Mouse (Mus musculus) left cerebral cortex, adult 8-10 months (tissue): Measurements from ENCODE around the gene Cwc27. TPM values are rescaled to one million over a fixed set of nuclear protein-coding genes. Genes with fewer than 3 reads are reported as not detected.

ENCODE experiments used
- DNase-seq, 2 experiments: peaks; one replicate each; pipeline ENCODE4 v3.0.0; 2022; ENCODE audit warnings: low spot score in 2 of 2
- total RNA-seq, 4 experiments: library from RNA; stranded (reverse); gene quantifications; 2 replicates each; pipeline ENCODE4 v1.2.4; 2022

The Cwc27 gene
- total RNA-seq = 10 to 100 TPM; 18.9 to 33.0 (median 19.8) TPM

DNA sequence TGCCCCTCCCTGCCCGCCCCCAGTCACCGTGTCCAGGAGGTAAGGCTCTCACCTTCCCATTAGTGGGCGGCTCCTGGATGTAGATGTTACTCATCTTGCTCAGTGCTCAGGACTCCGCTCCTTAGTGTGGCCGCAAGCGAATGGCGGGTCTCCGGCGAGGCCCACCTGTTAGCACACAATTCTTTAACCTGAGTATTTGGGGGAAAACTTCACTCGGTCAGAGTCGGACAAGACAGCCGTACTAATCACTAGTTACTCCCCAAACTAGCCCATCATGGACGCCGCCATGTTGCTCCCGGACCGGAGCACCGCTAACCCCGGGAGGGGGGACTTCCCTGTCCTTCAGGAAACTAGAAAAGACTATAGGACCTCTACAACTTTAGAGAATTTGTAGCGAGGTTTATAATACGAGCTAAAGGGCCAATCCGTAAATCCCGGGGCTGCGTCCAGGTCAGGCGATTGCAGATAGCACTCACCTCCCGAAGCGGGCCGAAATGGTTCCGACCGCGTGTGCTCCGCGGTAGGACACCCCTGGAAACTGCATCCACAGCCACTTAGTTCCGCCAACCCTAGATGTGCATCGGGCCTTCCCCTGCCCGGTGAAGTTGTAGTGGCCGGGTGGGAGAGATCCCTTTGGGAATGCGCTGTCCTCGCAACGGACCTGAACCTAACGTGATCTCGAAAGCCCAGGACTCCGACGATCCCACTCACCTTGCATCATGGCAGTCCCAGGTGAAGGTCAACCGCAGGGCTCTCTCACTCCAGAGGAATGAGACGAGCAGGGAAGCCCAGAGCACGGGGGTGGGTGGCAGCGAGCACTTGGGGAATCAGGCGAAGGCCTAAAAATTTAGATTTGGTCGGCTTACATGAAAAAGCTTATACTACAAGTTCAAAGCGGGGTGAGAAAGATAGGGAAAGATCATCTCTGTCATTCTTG is at the start of gene Cwc27:
Cwc27 (minus strand) TSS at position 508 of the 937 bp plus-strand sequence.
- peak; percentile 54 to 89 for DNase-seq

DNA sequence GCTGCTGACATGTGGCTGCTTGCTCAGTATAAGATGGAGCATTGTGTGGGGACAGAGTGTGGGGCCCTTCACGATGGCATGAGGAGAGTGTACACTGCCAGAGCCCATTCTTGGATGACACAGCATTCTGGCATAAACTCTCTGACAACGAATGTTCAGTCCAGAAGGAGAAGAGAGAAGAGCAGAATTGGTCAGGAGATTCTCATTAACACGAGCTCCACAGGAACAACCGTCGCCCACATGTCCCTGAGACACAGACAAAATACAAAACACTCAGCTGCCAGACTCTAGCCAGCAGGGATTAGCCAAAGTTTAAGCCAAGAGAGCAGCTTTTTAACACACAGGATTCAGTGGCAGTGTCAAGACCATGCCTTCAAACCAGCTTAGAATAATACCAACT is 49.8 kb upstream of the Cwc27 start:
- no peak for DNase-seq

DNA sequence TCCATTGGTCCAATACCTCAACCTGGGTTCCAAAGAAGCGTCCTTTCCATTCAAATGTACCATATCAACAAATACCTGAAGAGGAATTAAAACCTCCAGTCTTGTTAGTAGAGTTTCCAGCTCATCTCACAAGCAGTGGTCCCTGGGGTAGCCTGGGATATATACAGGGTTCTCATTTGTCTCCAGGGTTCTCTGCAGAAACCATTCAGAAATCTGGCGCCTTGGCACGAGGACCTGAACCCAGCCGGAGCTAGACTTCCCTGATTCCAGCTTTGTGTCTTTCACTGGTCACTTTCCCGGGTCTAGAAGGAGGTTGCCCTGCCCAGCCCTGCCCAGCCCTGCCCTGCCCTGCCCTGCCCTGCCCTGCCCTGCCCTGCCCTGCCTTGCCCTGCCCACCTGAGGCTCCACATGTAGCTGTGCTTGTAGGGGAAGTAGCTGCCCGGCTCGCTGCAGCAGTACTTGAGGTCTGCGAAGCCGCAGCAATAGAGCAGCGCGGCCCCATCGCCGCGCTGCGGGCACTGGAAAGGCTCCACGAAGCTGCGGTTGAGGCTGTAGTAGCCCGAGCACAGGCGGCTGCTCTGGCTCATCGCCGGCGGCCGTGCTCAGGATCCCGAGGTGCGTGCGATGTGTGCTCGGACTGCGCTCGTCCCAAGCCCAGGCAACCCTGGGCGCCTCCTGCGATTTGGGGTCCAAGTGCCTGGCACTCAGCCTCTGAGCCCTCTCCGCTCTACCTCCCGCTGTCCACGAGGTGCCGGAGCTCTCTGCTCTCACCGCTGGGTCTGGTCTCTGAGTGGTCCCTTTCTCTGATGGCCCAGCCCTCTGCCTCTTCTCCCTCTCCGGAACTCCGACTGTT is 46.4 kb upstream of the Cwc27 start, which contains the start of gene Shisal2b:
Shisal2b (minus strand) TSS at position 767 of the 853 bp plus-strand sequence.
- no peak for DNase-seq

DNA sequence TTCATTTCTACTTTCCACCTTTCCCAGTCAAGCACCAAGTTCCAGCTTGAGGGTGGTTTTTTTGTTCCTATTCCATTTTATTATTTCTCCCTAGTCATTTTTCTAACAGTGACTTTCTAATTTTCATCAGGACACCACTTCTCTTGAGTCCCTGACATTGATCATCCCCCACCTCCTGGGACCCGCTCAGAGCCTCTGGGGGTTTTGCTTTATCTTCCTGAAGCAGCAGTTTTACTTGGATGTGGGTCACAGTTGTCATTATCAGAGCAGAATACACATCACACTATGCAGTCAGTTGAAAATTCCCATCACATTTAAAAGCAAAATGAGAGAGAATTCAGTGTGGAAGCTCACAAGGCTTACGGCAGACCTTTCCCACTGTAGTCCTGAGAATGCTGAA is 36.7 kb upstream of the Cwc27 start:
- no peak for DNase-seq

DNA sequence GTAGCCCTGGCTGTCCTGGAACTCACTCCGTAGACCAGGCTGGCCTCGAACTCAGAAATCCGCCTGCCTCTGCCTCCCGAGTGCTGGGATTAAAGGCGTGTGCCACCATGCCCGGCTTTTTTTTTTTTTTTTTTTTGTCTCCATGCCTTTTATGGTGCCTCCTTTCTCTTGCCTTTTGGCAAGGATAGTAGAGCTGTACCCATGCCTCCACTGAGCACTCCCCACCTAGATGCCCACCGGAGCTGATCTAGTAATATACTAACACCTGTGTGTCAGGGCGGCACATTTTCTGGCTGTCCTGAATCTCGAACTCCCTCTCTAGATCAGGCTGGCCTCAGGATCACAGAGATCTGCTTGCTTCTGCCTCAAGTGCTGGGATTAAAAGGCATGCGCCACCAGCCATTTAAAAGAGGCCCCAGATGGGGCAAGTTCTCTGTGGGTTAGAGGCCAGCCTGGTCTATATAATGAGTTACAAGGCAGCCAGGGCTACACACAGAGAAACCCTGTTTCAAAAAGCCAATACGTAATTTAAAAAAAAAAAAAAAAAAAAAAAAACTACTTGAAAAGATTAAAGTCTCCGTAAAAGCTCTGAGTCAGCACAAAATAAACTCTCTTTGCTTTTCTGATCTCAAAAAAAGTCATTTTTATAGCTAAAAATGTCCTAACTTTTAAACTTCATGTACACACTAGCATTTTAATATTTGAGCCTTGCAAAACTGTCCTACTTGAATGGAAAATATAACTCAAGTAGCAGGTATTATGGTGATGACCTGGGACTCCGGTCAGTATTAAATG is 26.6 kb upstream of the Cwc27 start:
- no peak for DNase-seq

DNA sequence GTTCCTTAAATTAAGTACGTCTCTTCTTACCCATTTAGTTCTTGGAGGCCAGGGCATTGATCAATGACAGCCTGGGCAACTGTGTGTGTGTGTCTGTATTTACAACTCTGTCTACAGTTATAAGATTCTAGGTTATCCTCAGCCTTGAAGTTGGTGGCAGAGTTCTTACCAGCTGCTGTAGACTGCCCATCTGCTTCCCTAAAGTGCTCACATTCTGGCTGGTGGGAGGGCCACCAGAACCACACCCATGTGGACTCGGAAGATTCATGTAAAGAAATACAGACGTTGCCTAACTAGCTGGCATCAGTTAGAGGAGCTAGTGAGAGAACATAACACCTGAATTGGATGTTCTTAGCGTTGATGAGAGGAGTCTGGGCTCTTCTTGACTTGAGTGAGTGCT is 25.0 kb upstream of the Cwc27 start:
- DNase-seq = no peak

DNA sequence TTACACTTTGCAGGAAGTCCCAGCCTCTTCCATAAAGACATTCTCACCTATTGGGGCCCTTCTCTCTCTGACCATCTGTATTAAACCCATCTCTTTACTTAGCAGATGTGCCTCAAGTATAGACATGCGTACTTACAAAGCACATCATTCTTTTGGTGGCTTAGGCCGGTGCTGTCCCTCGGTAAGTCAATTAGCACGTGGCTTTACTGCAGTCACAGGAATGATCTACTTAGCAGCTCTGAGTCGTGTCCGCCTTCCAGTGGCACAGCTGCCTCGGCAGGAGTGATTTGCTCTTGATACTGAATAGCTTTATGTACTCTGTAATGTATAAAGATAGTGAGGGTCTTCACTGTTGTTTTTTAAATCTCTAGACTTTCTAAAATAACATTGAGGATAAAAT is 20.7 kb upstream of the Cwc27 start:
- no peak for DNase-seq

DNA sequence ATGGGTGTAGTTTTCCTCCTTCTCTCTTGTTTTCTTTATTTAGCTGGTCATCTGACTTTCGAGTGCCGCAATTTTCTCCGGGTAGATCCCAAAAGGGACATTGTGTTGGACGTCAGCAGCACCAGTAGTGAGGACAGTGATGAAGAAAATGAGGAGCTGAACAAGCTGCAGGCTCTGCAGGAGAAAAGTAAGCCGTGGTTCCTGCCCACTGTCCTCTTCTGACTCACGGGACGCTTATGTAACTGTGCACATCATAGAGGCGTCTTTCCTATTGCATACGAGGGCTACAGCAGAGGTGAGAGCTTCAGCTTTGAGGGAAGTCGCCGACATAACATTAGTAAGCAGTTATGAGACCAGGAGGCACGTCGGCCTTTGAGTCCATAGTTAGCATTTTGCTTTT is 15.9 kb upstream of the Cwc27 start:
- no peak for DNase-seq

DNA sequence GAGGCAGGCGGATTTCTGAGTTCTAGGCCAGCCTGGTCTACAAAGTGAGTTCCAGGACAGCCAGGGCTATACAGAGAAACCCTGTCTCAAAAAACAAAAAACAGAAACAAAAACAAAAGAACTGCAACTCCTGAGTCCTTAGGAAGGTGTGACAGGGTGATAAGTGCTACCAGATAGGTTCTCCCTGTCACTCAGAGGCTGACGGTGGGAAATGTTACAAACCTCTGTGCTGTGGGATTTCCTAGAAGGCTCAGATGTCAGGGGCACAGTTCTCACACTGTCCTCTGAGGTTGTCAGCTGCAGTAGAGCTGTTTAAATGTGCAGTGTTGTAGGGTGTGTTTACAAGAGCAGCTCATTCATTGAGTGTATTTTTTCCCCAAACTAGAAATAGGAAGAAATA is 8.5 kb upstream of the Cwc27 start:
- DNase-seq = no peak

DNA sequence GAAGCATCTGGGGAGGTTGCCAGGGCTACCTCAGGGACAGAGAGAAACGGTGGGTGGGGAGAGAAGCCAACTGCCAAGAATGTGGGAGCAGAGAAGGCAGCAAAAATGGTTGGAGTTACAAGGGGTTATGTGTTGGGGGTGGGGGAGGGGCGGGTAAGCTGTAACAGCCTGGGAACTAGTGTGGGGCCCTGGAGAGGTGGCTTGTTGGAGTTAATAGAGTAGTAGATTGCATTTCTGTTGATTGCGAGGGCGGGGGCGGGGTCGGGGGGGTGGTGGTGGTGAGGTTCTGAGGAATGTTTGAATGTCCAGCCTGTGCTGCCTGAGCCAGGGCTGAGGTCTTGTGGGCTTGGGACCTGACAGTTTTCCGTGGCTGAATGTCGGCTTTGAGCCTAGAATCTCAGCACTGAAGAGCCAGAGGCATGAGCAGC is 5.5 kb upstream of the Cwc27 start:
- DNase-seq = no peak

DNA sequence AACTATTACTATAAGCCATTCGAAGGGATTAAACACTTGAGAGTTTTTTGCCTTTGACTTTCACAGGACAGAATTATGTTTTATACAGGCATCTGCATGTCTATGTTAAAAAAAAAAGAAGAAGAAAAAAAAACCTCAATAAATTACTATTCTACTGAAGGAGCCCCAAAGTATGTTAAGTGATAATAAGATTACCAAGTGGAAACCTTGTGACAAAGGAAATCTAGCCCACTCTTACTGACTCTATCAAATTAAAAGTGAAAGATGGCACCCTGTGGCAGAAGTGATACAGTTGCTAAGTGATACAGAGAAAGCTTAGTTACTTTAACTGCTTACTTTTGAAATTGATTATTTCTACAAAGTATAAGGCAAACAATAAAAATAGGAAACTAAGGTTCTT is 5.0 kb upstream of the Cwc27 start:
- DNase-seq = no peak

DNA sequence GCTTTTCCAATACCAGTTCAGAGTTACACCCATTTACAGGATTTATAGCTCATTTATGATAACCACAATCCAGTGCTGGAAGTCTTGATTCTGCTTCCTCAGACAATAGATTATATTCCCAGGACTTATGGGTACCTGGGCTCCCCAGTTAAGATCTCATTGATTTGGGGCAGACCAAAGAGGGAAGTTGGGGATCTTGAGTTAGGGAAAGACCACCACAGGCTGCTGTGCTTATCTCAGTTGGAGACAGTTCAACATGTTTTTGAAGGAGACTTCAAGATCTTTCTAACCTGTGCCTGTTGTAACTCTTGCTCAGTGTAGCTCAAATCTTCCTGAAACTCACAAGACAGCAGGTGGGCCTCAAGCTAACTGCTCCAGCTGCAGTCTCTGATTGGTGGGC is 4.2 kb upstream of the Cwc27 start:
- no peak for DNase-seq

DNA sequence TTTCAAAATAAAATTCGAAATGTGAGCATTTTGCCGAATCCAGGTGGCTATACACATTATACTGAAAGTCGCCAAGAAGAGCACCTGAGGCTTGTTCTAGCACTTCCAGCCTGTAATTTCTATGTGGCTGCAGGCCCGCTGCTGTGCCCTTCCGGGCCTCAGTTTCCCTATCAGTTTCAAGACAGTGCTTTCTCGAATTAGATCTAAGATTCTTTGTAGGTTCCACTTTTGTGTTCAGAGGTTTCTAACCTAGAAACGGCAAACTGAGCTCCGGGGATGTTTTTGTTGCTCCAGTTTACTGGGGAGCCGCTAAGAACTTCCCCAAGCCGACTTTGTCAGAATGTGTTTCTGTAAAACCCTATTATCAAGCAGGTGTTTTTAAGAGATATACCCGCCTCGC is 754 bp upstream of the Cwc27 start:
- no peak for DNase-seq

DNA sequence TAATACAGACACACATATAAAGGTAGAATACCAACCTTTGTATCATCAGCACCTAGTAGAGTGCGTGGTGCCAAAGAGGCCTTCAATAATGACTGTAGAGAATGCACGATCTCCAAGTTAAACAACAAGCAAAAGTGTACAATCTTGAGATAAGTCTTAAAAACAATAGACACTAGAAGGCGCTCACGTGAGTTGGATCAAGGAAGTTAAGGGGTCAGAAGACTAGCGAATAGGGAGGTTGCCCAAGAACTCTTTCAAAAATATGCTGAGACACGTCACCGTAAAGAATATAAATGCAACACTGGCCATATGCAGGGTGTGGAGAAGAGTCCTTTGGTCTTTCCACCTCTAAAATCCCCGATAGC is 690 bp downstream of the Cwc27 start:
- no peak for DNase-seq

DNA sequence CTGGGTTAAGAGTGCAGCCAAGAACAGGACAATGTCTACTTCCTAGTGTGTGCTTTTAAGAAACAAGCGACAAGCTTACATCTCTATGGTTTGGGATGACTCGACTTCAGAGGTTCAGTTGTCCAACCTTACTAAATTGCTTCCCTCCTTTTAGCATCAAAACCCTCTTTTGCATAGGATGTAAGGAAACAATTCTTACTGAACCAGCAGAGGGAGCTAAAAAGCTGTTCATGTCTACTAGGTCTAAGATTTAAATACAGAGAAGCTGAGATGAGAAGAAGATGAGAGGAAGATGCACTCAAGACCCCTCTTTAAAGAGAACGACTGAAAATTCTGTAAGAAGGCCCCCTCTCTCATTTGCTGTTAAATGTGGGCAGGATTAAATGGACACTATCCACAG is 11.3 kb downstream of the Cwc27 start:
- DNase-seq = no peak

DNA sequence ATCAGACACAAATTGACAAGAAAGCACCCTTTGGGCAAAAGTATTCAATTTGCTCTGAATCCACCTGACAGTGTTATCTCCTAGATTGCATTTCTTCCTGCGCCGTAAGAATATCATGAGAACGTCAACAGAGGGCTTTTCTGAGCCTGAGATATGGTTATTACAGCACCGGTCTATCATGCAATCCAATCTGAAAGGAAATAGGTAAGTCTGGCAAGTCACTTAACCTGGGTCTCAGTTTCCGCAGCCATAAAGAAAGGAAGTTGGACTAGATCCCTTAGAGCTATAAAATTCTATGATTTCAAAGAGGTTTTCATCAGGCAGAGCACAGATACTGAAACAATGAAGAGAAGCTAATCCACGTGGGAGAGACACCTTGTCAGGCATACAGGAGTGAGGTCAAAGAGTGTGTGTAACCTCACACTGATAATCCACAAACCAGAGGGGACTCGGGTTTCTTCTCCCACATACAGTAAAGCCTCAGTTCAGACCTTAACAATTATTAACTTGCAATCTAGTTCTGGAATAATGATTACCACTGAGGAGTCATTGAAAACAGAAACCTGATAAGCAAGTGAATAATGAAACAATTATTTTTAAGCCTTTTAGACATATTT is 17.3 kb downstream of the Cwc27 start:
- no peak for DNase-seq

DNA sequence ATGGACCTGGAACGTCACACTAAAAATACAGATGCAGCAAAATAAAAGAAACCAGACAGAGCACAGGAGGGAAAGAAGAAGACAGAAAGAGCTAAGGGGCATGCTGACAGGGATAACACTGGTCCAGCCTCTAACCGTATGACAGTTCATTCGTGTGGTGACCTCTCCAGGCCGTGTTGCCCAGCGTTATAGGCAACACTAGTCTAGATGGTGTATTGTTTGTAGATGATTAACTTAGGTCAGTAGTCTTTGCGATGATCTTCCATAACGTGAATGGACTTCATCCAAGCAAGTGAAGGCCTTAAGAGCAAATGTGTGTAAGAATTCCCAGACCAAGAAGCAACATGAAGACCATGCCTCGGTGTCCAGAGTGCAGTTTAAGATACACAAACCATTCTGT is 17.9 kb downstream of the Cwc27 start:
- DNase-seq = no peak

DNA sequence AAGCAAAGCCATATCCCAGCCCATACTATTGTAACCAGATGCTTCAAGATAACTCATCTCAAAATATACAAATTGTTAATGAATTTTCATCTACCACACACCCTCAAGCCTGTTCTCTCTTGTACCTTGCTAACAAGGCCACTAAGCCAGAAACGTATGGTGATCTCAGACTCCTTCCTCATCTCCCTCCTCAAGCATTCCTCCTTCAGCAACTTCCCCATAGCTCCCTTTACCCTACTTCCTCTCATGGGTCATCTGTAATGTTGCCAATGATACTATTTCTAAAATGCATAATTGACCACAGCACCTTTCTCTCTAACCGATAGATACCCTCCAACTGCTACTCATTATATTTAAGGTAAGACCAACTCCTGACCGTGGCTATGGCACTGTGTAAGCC is 22.5 kb downstream of the Cwc27 start:
- no peak for DNase-seq

DNA sequence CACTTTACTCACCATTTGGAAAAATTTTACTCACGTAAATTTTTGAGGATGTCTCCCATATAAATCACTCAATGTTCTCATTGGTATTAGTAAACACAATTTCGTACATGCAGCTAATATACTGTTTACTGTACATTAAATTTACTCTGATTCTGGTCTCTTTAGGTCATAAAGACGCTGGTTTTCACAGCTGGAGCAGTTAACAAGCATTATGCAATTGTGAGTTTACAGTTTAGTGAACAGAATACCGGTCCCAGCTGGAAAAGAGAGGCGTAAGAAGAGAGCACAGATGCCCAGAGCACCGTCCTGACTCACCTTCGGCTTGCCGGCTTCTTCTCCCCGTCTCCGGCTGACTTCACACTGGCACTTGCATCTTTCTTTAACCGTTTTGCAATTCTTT is 24.8 kb downstream of the Cwc27 start, which contains the start of gene Srek1ip1:
Srek1ip1 (plus strand) TSS at position 301 of the 400 bp plus-strand sequence.
- no peak for DNase-seq

DNA sequence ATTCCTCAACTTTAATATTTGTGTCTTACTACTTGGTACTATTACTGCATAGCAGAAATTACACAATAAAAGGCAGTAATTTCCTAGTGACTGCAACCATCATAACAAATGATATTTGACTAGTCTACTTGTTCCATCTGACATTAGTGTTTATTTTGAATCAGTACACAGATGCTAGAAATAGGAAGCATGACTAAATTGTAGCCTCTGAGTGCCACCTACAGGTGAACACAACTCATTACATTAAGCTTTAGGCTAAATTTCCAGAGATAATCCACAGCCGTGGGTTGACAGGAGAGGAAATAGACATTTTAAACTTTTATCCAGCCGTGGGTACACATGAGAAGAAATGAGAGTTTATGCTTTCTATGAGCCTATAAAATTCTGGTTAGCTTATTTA is 27.3 kb downstream of the Cwc27 start:
- no peak for DNase-seq

DNA sequence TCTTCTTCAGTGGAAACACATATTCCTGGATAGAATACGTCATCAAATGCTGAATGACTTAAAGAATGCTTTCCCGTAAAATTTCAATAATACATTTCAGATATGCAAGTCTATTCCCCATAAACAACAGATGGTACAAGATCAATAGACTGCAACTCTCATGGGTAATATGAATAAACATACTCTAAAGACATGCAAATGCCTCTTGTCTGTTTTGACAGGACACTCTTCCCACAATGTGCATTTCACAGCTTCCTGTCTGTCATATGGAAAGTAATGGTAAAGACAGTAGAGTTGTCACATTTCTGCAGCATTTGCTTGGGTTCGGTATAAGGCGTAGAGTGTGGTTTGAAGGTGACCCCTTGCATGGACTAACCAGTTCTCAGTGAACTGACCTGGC is 29.7 kb downstream of the Cwc27 start:
- no peak for DNase-seq
